Mouse (Mus musculus) cerebellum, adult 11-12 months (tissue): ENCODE data around the gene Nav3.
"Not testable (repeated sequence)": the region's sequence is repeated elsewhere in the genome, so short reads cannot be mapped to it uniquely, and the experiment has no call there.

ENCODE experiments used
- DNase-seq: peaks from one replicate; pipeline ENCODE4 v3.0.0; 2022

The Nav3 gene

DNA sequence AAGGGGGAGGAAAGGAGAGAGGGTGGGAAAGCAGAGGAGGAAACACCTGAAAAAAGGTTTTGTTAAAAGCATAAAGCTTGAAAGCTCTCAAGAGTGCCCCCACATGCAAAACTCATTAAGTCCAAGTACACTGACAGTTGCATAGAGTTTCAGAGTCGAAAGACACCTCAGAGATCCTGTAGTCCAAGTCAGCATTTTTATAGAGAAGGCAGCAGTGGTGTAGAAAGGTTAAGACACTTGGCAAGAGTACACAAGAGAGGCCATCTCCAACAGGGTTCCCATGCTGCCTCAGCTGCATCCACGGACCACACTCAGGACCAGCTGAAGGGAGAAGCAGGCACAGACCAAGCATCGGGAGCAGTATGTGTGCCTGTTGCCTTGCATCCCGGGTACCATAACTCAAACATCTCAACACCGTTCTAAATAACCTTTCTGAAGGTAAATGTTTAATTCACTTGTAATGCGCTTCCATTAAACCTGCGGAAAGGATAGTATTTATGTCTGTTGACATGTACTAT, 421.4 kb downstream of the Nav3 start:
- DNase-seq: no peak

DNA sequence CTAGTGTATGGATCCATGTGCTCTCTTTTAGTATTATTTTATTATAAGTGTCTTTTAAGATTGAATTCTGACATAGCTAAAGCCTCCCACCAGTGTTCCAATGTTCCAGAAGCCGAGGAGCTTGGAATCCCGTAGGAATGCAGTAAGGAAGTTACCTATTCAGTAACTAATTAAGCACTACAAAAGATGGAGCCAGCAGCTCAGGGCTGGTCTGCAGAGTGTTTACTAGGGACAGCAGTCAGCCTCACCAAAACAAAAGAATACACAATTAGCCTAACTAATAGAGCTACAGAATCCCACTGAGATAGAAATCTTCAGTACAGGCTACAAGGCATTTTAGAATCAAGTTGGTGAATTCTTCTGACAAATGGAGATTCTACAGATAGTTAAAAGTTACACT, 431.1 kb downstream of the Nav3 start:
- not testable (repeated sequence) for DNase-seq

- no peak for DNase-seq
Measured at GRCm38 (mm10) chr10:110022100-110022499, 433.9 kb downstream of the Nav3 start.

DNA sequence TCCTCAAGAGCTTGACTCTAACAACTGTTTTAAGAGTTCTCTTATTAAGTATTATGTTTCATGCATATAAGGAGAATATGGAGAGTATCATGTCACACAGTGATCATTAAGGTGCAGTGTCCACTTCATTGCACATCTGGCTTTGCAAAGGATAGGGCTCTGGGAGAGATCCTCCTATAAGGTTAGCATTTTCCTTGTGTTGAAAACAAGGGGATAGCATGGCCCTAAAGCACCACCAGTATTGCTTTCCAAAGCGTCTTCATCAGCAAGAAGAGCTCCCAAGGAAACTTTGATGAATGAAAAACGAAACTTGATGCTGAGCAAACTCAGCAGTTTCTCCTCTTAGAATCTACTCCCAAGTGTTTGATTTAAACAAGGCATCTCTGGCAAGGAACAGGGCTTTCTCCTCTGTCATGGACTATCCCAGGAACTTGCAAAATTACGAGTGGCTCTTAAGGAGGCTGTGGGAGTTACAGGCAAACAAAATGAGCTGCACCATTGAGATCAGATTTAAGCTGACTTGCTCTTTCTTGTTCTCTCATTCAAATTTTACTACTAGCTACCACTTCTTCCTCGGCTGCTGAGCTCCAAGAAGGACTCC, 436.6 kb downstream of the Nav3 start:
- no peak for DNase-seq

GRCm38 (mm10) chr10:110001328-110001727, 454.7 kb downstream of the Nav3 start:
- not testable (repeated sequence) for DNase-seq

- no peak for DNase-seq
Measured at GRCm38 (mm10) chr10:110000755-110001247, 455.2 kb downstream of the Nav3 start.

DNA sequence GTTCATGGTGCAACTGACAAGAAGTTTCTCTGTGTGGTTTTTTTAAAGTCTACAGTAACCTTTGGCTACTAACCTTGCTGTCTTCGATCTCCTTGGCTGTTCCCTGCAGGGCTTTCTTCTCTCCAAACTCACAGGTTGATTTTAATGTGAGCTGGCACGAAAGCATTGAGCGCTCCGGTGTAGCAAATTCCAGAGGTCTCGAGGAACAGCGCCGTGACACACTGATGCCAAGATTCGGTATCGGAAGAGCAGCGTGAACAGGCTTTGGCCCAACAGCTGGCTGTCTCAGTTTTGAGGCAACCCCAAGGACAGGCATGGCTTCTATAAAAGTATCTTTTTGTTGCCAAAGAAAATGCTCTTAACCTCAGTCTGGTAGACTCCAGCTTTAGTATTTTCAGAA, 456.1 kb downstream of the Nav3 start:
- no peak for DNase-seq

DNA sequence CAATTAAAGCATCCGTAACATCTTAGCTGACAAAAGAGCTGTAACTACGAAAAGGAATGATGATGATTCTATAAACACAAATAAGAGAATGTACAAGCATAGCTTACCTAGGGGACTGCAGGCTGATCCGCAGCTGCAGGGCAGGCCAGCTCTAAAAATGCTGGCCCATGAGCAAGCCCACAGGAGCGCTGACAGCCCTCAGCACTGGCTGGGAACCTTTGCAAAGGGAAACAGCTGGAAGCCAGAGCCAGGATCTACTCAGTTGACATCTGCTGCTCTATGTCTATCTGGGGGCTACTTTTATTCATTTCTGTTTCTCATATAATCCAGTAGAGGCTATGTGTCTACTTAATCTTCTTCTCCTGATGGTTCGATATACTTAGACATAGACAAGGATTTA, 461.7 kb downstream of the Nav3 start:
- no peak for DNase-seq

- no peak for DNase-seq
Measured at GRCm38 (mm10) chr10:109985824-109986485, 470.0 kb downstream of the Nav3 start.

- DNase-seq: no peak
Measured at GRCm38 (mm10) chr10:109976351-109976750, 479.7 kb downstream of the Nav3 start.

DNA sequence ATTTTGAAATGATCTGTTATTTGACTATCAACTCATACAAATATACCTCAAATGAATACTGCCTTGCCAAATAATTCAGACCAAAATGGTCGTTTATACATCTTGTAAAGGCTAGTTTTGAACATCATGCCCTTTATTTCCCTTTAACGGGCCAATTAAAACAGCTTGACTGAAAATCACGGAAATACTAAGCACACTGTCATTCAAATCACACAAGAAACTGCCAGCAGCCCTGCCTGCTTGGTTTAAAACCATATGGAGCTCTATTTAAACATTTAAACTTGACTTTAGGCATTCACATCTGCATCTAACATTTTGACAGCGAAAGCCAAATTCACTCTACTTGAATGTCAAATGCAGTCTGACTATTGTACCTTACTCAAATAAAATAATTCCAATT, 481.8 kb downstream of the Nav3 start:
- no peak for DNase-seq

DNA sequence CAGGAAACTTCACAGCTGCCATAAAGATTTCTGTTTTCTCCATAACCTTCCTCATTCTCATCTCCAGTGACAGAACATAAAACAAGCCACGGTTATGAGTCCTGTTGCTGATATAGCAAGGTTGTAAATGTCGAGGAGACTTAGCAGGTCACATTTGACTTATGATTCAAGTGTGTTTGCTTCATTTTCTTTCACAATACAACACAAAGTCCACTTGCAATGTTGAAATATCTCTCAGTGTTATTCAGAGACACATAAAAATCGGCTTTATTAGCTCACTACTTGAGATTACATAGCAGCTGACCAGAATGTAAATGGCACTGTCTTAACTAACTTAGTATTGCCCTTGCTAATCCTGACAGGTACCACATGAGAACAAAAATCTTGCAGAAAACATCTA, 482.5 kb downstream of the Nav3 start:
- no peak for DNase-seq

- no peak for DNase-seq
Measured at GRCm38 (mm10) chr10:109950296-109950695, 505.7 kb downstream of the Nav3 start.

GRCm38 (mm10) chr10:109929319-109929622, 526.7 kb downstream of the Nav3 start:
- DNase-seq: no peak

DNA sequence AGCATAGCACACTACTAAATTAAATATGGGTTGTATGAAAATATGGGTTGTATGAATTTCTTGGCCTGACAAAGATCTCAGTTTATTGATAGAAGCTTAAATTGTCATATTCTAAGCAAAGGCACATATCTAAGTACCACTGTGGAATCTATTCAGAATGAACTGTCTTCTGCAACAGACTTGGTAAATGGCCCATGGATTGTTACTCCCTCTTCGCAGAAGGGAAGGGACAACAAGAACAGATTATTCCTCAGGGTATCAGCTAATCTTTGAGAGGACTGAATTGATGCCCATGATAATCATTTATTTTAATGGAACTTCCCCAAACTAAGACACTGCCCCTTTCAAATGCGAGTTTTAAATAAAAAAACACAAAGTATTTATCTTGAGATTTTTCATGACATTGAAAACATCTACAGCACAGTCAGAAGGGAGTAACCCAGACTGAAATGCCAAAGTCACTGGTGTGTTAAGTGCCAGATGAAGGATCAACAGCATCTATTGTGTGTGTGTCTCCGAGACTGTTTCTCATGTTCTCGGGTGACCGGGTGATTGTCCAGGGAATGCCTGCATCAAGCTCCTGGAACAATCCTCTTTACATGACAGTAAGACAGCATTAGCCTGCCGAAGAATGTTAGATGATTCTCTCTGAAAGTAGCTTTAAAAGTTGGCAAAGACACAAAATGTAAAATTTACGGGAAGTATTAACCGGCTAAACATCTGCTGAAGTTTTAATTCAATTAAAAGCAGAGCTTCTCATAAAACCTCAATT, 527.3 kb downstream of the Nav3 start:
- DNase-seq: no peak

DNA sequence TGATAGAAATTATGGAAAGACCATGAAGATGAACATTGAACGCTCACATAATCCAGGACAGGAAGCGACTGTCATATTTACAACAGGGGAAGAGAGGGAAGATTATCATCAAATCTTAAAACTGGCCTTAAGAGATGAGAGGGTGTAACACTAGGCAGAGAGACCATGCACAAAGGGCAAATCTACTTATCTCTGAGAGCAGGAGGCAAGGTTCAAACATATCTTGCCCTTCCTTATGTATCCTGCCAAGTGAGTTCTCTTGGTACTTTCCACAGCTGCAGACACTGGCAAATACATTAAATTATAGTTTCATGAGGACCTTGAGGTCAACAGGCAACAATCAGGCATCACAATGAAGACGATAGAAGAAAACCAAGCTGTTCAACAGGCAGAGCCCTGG, 529.9 kb downstream of the Nav3 start:
- no peak for DNase-seq

GRCm38 (mm10) chr10:109924136-109924535, 531.9 kb downstream of the Nav3 start:
- DNase-seq: no peak

- DNase-seq: no peak
Measured at GRCm38 (mm10) chr10:109921368-109921767, 534.6 kb downstream of the Nav3 start.

GRCm38 (mm10) chr10:109920607-109921187, 535.3 kb downstream of the Nav3 start:
- DNase-seq: peak; percentile 36

GRCm38 (mm10) chr10:109919515-109919914, 536.5 kb downstream of the Nav3 start:
- DNase-seq: no peak

GRCm38 (mm10) chr10:109907206-109907605, 548.8 kb downstream of the Nav3 start:
- no peak for DNase-seq

GRCm38 (mm10) chr10:109906413-109906785, 549.6 kb downstream of the Nav3 start:
- DNase-seq: no peak

- DNase-seq: no peak
Measured at GRCm38 (mm10) chr10:109905649-109906412, 550.2 kb downstream of the Nav3 start.
